Mouse (Mus musculus): Measurements from ENCODE around the gene Hoxd9.

Hoxd9 gene

GRCm38 (mm10) chr2:74697567-74698121 lies at the start of gene Hoxd9:
Gene Hoxd9, plus strand, starts transcription at chr2:74697727.
- no peak for DNase-seq (ENCODE audit: extremely low spot score, low read depth, low spot score)

GRCm38 (mm10) chr2:74652996-74653340 lies 44.6 kb upstream of the Hoxd9 start:
- no peak for DNase-seq (ENCODE audit: extremely low spot score, low read depth, low spot score)

- DNase-seq (ENCODE audit: extremely low spot score, low read depth, low spot score) = no peak
These were observed 43.6 kb upstream of the Hoxd9 start for GRCm38 (mm10) chr2:74653781-74654535.

- no peak for DNase-seq (ENCODE audit: extremely low spot score, low read depth, low spot score)
These were observed 42.6 kb upstream of the Hoxd9 start for GRCm38 (mm10) chr2:74654743-74655419.

GRCm38 (mm10) chr2:74655420-74655781 lies 42.1 kb upstream of the Hoxd9 start:
- DNase-seq (ENCODE audit: extremely low spot score, low read depth, low spot score) = no peak

GRCm38 (mm10) chr2:74655821-74656631 lies 41.5 kb upstream of the Hoxd9 start:
- DNase-seq (ENCODE audit: extremely low spot score, low read depth, low spot score) = no peak

GRCm38 (mm10) chr2:74656632-74657021 lies 40.9 kb upstream of the Hoxd9 start:
- DNase-seq (ENCODE audit: extremely low spot score, low read depth, low spot score) = no peak

- no peak for DNase-seq (ENCODE audit: extremely low spot score, low read depth, low spot score)
These were observed 40.1 kb upstream of the Hoxd9 start for GRCm38 (mm10) chr2:74657251-74658023.

GRCm38 (mm10) chr2:74658024-74658666 lies 39.4 kb upstream of the Hoxd9 start:
- DNase-seq (ENCODE audit: extremely low spot score, low read depth, low spot score) = no peak

GRCm38 (mm10) chr2:74658667-74659371 lies 38.7 kb upstream of the Hoxd9 start:
- DNase-seq (ENCODE audit: extremely low spot score, low read depth, low spot score) = no peak

GRCm38 (mm10) chr2:74659507-74660005 lies 38.0 kb upstream of the Hoxd9 start, which contains the start of gene Evx2:
Gene Evx2, minus strand, starts transcription at chr2:74659557.
- no peak for DNase-seq (ENCODE audit: extremely low spot score, low read depth, low spot score)

- no peak for DNase-seq (ENCODE audit: extremely low spot score, low read depth, low spot score)
These were observed 36.8 kb upstream of the Hoxd9 start for GRCm38 (mm10) chr2:74660421-74661375.

GRCm38 (mm10) chr2:74661685-74662084 lies 35.8 kb upstream of the Hoxd9 start:
- no peak for DNase-seq (ENCODE audit: extremely low spot score, low read depth, low spot score)

GRCm38 (mm10) chr2:74663291-74663925 lies 34.1 kb upstream of the Hoxd9 start:
- DNase-seq (ENCODE audit: extremely low spot score, low read depth, low spot score) = no peak

GRCm38 (mm10) chr2:74666411-74666810 lies 31.1 kb upstream of the Hoxd9 start:
- DNase-seq (ENCODE audit: extremely low spot score, low read depth, low spot score) = no peak

- DNase-seq (ENCODE audit: extremely low spot score, low read depth, low spot score) = no peak
These were observed 30.2 kb upstream of the Hoxd9 start for GRCm38 (mm10) chr2:74667191-74667841.

- DNase-seq (ENCODE audit: extremely low spot score, low read depth, low spot score) = no peak
These were observed 29.6 kb upstream of the Hoxd9 start, which contains the start of gene Hoxd13 for GRCm38 (mm10) chr2:74667842-74668357. Gene Hoxd13, plus strand, starts transcription at chr2:74668310.
